Mouse (Mus musculus): ENCODE data around the gene Exoc8.

DNA sequence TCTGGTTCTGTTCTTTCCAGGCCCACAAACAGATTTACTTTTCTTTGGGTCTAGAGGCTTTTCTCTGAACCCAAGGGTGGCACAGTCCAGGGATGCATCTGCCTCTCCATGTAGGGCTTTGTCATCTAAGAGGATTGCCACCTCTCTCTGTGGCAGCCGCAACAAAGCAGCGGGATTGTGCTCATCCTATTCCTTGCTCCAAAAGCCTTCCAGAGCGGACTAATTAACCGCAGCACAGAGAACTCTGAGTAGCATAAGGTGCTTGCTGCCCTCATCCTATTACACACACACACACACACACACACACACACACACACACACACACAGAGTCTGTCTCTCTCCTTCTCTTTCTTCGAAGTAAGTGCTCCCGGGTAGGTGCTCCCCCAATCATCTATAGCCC, 46.3 kb upstream of the Exoc8 start:
- no peak for TF ChIP-seq EP300 (IDR thresholded peaks at IDR 0.05; ENCODE audit: low read depth)
- TF ChIP-seq CTCF (IDR thresholded peaks at IDR 0.05; ENCODE audit: low read depth) = no peak

Measured in liver, embryonic 14.5 days (tissue).